Mouse (Mus musculus) heart, postnatal 4 days (tissue): ENCODE measurements around the gene Pdpr. TPM values are rescaled to one million over a fixed set of nuclear protein-coding genes. Genes with fewer than 3 reads are reported as not detected.
"Not testable (repeated sequence)": the region's sequence is repeated elsewhere in the genome, so short reads cannot be mapped to it uniquely, and the experiment has no call there.

ENCODE experiments used
- DNase-seq: peaks from one replicate; pipeline ENCODE4 v3.0.0; 2021
- total RNA-seq, 2 experiments: library from RNA; stranded (reverse); gene quantifications; 2 replicates each; pipeline ENCODE4 v1.2.3; 2021

Pdpr gene
- total RNA-seq, 2 experiments from 2014 or later = 51.7 to 54.3 TPM

GRCm38 (mm10) chr8:111091706-111092105 lies 2.7 kb upstream of the Pdpr start:
- no peak for DNase-seq

GRCm38 (mm10) chr8:111092326-111092725 lies 2.1 kb upstream of the Pdpr start, which contains the start of gene Clec18a:
Clec18a (minus strand) TSS chr8:111092426.
- DNase-seq = not testable (repeated sequence)

GRCm38 (mm10) chr8:111094719-111095302 lies 381 bp downstream of the Pdpr start:
- peak; percentile 33 for DNase-seq

GRCm38 (mm10) chr8:111114891-111115290 lies 20.5 kb downstream of the Pdpr start:
- DNase-seq = no peak

- DNase-seq = no peak
Observed at GRCm38 (mm10) chr8:111119481-111119880, 25.1 kb downstream of the Pdpr start.

- no peak for DNase-seq
Observed at GRCm38 (mm10) chr8:111130756-111131155, 36.3 kb downstream of the Pdpr start.

GRCm38 (mm10) chr8:111142521-111142920 lies 48.1 kb downstream of the Pdpr start:
- no peak for DNase-seq

GRCm38 (mm10) chr8:111144901-111145459 lies 50.5 kb downstream of the Pdpr start:
- DNase-seq = peak; percentile 24

- DNase-seq = peak; percentile 96
Observed at GRCm38 (mm10) chr8:111145460-111146012, 51.1 kb downstream of the Pdpr start.

GRCm38 (mm10) chr8:111155721-111156436 lies 61.4 kb downstream of the Pdpr start:
- no peak for DNase-seq

GRCm38 (mm10) chr8:111157617-111158016 lies 63.2 kb downstream of the Pdpr start:
- peak; percentile 72 for DNase-seq

GRCm38 (mm10) chr8:111171661-111172060 lies 77.2 kb downstream of the Pdpr start:
- no peak for DNase-seq

- peak; percentile 71 for DNase-seq
Observed at GRCm38 (mm10) chr8:111185472-111185947, 91.1 kb downstream of the Pdpr start.

Other genes with a start within 250 kb of the Pdpr start
- gene Cog4, start 248.0 kb upstream of the Pdpr start, total RNA-seq = 10 to 100 TPM; 49.8 to 50.5 TPM
- gene Sf3b3, start 247.8 kb upstream of the Pdpr start, total RNA-seq = 10 to 100 TPM; 61.4 to 64.9 TPM
- gene Fuk, start 192.1 kb upstream of the Pdpr start, total RNA-seq = 1 to 10 TPM; 6.6 to 6.9 TPM
- 10 to 100 TPM; 36.7 to 38.2 TPM for gene St3gal2, start 174.7 kb upstream of the Pdpr start, total RNA-seq
- 10 to 100 TPM; 46.5 to 49.7 TPM for gene Ddx19a, start 96.8 kb upstream of the Pdpr start, total RNA-seq
- 10 to 100 TPM; 11.8 to 13.1 TPM for gene Ddx19b, start 62.9 kb upstream of the Pdpr start, total RNA-seq
- gene Aars, start 61.5 kb upstream of the Pdpr start, total RNA-seq = 10 to 100 TPM; 50.0 to 55.8 TPM
- not detected for gene Exosc6, start 38.3 kb upstream of the Pdpr start, total RNA-seq
- gene Clec18a, start 2.2 kb upstream of the Pdpr start, total RNA-seq = not detected
- gene Glg1, start 164.6 kb downstream of the Pdpr start, total RNA-seq = 100 to 1,000 TPM; 107 TPM
- gene Rfwd3, start 205.6 kb downstream of the Pdpr start, total RNA-seq = 10 to 100 TPM; 28.4 to 30.5 TPM
- gene Mlkl, start 243.5 kb downstream of the Pdpr start, total RNA-seq = 1 to 10 TPM; 4.3 to 4.7 TPM